Mouse (Mus musculus) frontal cortex, postnatal 36 days (tissue): ENCODE results near the gene Eif4g3.
"Not testable (repeated sequence)": the region's sequence is repeated elsewhere in the genome, so short reads cannot be mapped to it uniquely, and the experiment has no call there.

Source experiments
- DNase-seq, 2 experiments: peaks; one replicate each; pipeline ENCODE4 v3.0.0; 2022; ENCODE audit warnings: low spot score in 2 of 2

Eif4g3 gene

GRCm38 (mm10) chr4:137992890-137993289 is at the start of gene Eif4g3:
Eif4g3 (plus strand) TSS chr4:137993022.
- no peak for DNase-seq

DNA sequence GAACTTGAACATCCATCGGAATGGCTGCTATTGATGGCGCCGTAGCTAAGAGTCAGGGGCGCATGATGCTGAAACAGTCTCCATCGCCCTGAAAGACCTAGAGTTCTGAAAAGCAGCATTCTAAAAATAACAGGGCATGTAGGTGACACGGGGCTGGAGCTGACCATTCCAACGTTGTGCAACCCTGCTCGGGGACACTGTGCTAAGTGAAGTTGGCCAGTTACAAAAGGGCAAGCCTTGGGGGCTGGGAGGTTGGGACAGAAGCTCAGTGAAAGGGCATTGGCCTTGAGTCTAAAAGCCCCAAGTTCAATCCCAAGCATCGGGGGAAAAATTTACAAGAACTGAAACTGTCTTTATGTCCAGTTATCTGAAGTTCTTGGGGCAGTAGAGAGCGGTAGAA is 49.3 kb upstream of the Eif4g3 start:
- DNase-seq, result no peak

DNA sequence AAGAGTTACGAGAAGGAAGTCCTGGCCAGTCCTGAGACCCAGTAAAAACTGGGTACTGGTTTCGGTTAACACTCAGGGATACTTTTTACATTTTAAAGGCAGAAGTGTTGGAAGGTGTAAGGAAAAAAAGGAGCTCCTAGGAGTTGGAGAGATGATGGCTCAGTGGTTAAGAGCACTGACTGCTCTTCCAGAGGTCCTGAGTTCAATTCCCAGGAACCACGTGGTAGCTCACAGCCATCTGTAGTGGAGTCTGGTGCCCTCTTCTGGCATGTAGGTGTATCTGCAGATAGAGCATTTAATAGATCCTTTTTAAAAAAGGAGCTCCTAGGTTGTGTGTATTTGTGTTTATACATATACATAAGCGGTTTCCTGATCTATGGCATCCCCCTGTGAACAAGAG is 47.4 kb upstream of the Eif4g3 start:
- DNase-seq, result no peak

- no peak for DNase-seq
These were observed 46.4 kb upstream of the Eif4g3 start for GRCm38 (mm10) chr4:137946419-137946818.

DNA sequence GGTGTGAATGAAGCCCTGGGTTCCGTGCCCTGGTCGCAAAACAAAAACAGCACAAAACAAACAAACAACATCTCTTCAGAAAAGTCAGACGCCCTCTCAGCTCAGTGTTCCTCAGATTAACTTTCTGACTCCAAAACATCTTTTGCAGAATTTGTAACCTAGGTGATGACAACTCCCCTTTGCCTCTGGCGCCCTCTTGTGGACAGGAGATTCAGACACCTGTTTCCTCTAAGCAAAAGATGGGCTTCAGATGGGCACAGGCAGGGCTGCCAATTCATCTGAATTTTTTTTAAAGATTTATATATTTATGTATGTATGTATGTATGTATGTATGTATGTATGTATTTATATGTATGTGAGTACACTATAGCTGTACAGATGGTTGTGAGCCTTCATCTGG is 40.0 kb upstream of the Eif4g3 start:
- peak; percentile 74 to 78 for DNase-seq

DNA sequence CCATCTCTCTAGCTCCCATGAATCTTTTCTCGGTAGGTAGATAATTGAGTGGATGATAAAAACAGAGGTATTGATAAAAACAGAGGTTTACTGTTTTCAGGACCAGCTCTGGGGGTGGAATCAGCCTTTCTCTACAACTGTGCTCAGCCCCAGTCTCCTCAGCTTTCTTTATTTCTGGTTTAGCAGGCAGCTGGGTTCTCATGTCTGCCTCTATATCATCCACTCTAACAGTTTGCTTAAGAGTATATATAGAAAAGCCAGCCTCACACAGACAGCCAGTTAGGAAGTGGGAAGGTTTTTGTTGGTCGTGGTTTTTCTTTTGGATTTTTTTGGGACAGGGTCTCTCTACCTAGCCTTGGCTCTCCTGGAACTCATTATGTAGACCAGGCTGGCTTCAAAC is 38.6 kb upstream of the Eif4g3 start:
- DNase-seq, result no peak

DNA sequence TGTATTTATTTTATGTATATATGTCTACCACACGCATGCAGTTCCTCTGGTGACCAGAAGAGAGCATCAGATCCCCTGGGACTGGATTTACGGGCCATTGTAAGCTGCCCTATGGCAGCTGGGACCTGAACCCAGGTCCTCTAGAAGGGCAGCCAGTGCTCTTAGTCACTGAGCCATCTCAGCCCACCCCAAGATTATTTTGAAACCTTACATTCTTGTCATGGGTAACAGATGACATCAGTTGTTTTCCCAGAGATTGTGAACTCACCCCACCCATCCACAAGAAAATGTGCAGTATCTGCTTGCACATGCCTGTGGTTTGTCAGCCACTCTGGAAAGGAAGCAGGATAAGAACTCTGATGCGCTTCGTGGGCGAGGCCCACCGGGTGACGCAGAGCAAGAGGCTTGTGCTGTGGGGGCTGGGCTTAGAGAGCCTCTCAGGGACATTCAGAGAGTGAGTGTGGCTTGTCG is 37.9 kb upstream of the Eif4g3 start:
- peak in 1 of 2 experiments; percentile 39 for DNase-seq

DNA sequence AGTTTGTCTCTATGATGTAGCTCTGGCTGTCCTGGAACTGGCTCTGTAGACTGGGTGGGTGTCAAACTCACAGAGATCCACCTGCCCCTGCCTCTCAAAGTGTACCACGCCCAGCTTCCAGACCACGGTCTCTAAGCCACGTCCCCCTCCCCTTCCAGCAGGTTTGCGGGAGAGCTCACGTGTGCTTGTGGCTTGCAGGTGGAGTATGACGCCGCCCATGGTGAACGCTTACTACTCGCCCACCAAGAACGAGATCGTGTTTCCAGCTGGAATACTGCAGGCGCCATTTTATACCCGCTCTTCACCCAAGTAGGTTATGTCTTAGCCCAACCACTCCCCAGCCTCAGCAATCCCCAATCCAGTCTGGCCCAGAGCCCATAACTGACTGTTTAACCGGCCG is 36.6 kb upstream of the Eif4g3 start:
- DNase-seq, result no peak

DNA sequence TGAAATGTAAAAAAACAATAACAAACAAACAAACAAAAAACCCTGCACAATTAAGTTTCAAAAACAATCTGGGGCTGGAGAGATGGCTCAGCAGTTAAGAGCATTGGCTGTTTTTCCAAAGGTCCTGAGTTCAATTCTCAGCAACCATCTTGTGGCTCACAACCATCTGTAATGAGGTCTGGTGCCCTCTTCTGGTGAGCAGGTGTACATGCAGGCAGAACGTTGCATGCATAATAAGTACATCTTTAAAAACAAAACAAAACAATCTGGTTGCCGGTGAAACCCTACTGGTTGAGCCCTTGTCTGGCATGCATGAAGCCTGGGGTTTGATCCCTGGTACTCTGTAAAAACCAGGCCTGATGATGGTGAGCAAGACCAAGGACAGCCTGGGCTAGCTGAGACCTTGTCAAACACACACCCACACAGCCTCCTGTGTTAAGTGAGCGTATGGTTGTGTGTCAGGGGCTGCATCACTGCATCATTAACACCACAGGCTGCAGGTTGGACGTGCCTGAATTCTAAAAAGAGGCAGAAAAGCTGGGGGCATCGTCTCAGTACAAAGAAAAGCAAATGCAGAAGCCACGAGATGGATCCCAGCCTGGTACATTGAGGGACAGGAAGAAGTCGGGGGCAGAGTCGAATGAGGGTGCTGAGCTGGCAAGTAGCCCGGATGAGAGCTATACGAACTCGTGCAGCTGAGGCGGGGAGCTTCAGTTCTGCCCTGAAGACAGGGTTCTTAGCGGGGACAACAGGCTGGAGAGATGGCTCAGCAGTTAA is 32.7 kb upstream of the Eif4g3 start:
- DNase-seq, result peak; percentile 66 to 70

DNA sequence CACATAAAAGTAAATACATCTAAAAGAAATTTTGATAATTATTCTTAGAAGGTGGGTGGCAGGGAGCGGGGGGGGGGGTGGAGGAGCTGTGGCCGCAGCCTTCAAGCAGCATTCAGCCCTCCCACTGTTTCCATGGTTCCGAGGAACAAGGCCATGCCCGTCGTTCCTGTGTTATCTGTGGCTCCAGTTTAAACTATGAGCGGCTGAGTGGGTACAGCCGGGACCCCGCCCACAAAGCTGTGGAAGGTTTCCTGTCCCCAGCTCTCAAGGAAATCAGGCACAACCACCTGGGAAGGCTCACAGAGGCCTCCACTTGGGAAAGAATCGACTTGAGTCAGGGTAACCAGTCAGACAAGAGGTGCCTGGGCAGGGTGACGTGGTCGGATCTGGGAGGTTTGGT is 32.1 kb upstream of the Eif4g3 start:
- DNase-seq, result no peak

GRCm38 (mm10) chr4:137962643-137963350 is 30.0 kb upstream of the Eif4g3 start:
- no peak for DNase-seq

- DNase-seq, result no peak
These were observed 29.4 kb upstream of the Eif4g3 start for GRCm38 (mm10) chr4:137963431-137963830.

DNA sequence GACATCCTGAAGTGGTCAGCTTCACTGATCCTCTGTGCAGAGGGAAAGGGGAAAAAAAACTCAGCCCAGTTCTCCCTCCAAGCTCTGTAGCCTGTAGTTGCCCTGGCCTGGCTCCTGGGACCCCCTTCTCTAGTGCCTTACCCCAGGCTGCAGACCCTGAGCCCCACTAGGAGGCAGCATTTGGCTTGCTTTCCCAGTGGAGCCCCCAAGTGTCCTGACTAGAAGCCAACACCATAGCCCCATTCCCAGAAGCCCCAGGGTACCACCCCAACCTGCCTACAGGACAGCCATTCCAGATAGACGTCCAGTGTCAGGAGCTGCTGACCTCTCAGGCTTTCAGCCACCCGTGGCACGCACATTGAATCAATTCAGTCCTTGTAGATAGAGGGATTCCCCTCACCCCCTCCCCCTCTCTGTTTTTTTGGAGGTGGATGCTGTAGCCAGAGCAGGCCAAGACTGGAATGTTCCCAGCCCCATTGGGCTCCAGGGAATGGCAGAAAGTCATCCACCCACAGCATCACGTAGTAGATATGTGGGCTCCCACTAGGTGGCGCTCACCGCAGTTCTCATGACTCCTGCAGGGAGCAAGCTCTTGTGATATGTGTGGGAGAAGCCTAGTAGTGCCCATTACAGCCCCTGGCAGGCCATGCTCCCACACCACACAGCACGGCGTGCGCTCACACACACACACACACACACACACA is 28.8 kb upstream of the Eif4g3 start:
- DNase-seq, result peak; percentile 82 to 88

- DNase-seq, result no peak
These were observed 28.3 kb upstream of the Eif4g3 start for GRCm38 (mm10) chr4:137964585-137964930.

GRCm38 (mm10) chr4:137968203-137968602 is 24.6 kb upstream of the Eif4g3 start:
- DNase-seq, result peak; percentile 58 to 83

DNA sequence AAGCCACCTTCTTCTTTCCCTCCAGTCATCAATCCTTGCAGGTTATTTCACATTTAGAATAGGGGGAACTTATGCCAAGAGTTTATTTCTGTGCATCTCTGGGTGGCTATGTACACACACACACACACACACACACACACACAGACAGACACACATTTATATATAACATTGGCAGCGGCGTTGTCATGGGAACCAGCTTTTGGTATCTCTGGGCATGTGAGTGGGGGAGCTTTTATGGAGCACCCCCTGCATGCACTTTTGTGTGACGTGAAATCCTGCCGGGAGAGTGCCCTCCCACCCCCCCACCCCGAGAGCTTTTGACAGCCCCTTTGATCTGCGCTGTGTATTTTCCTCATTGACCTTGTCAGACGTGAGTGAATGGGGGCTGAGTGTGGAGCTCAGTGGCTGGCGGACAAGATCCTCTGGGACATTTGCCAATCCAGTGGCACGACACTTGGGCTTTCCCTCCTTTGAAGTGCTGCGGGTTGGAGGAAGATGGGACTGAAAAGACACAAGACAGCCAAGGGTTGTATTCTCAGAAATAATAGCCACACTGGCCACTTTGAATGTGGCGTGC is 22.1 kb upstream of the Eif4g3 start:
- not testable (repeated sequence) for DNase-seq

DNA sequence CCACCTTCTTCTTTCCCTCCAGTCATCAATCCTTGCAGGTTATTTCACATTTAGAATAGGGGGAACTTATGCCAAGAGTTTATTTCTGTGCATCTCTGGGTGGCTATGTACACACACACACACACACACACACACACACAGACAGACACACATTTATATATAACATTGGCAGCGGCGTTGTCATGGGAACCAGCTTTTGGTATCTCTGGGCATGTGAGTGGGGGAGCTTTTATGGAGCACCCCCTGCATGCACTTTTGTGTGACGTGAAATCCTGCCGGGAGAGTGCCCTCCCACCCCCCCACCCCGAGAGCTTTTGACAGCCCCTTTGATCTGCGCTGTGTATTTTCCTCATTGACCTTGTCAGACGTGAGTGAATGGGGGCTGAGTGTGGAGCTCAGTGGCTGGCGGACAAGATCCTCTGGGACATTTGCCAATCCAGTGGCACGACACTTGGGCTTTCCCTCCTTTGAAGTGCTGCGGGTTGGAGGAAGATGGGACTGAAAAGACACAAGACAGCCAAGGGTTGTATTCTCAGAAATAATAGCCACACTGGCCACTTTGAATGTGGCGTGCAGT is 17.9 kb upstream of the Eif4g3 start:
- DNase-seq, result not testable (repeated sequence)

GRCm38 (mm10) chr4:137979066-137979644 is 13.7 kb upstream of the Eif4g3 start:
- DNase-seq, result not testable (repeated sequence)

DNA sequence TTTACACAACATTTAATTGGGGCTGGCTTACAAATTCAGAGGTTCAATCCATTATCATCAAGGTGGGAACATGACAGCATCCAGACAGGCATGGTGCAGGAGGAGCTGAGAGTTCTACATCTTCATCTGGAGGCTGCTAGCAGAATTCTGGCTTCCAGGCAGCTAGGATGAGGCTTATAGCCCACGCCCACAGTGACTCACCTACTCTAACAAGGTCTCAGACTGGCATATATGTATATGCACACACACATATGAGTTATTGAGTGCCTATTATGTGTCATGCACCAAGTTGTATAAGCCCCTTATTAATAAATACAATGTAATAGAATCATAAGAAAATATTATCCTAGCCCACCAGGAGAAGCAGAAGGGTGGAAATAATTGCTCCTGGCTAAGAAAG is 10.0 kb upstream of the Eif4g3 start:
- no peak for DNase-seq

- DNase-seq, result no peak
These were observed 8.6 kb upstream of the Eif4g3 start for GRCm38 (mm10) chr4:137984212-137984611.

- no peak for DNase-seq
These were observed 8.1 kb upstream of the Eif4g3 start for GRCm38 (mm10) chr4:137984746-137985145.
